Mouse (Mus musculus) myocyte (in vitro differentiated cells): ENCODE results near the gene Sema4g.

Experiments used
- CEBPB ChIP-seq: IDR thresholded peaks from 2 replicates; pipeline ENCODE4 v1.6.1; 2011; ENCODE audit warnings: mild to moderate bottlenecking, moderate library complexity; ENCODE audit not compliant: poor library complexity, insufficient read depth, severe bottlenecking
- E2F4 ChIP-seq: IDR thresholded peaks from one replicate; pipeline ENCODE4 v1.6.1; 2011; ENCODE audit warnings: mild to moderate bottlenecking, control low read depth, moderate library complexity; ENCODE audit not compliant: insufficient read depth
- MAX ChIP-seq: IDR thresholded peaks from one replicate; pipeline ENCODE4 v1.6.1; 2011; ENCODE audit warnings: low read depth, mild to moderate bottlenecking, control low read depth
- MYOD1 ChIP-seq, 3 experiments: IDR thresholded peaks; one replicate each; pipeline ENCODE4 v1.6.1; 2011; ENCODE audit warnings: control low read depth in 2 of 3, low read depth in 2 of 3, mild to moderate bottlenecking in 2 of 3, moderate library complexity in 1 of 3; ENCODE audit not compliant: insufficient read length in 2 of 3, control insufficient read depth in 1 of 3
- MYOG ChIP-seq, 3 experiments: IDR thresholded peaks; one replicate each; pipeline ENCODE4 v1.6.1; 2011; ENCODE audit warnings: control low read depth in 2 of 3, low read depth in 2 of 3, mild to moderate bottlenecking in 2 of 3; ENCODE audit not compliant: insufficient read length in 2 of 3, control insufficient read depth in 1 of 3, insufficient read depth in 1 of 3
- POLR2A ChIP-seq: IDR thresholded peaks from one replicate; pipeline ENCODE4 v1.6.1; 2011; ENCODE audit warnings: low read depth, mild to moderate bottlenecking, control low read depth, moderate library complexity; ENCODE audit not compliant: insufficient read length
- POLR2AphosphoS2 ChIP-seq: IDR thresholded peaks from one replicate; pipeline ENCODE4 v1.6.1; 2011; ENCODE audit warnings: low read depth, control low read depth; ENCODE audit not compliant: insufficient read length
- TCF12 ChIP-seq: IDR thresholded peaks from one replicate; pipeline ENCODE4 v1.6.1; 2011; ENCODE audit warnings: mild to moderate bottlenecking, control low read depth; ENCODE audit not compliant: poor library complexity, insufficient read depth, severe bottlenecking
- TCF3 ChIP-seq: IDR thresholded peaks from one replicate; pipeline ENCODE4 v1.6.1; 2011; ENCODE audit warnings: low read depth, control low read depth; ENCODE audit not compliant: insufficient read length
- USF1 ChIP-seq: IDR thresholded peaks from one replicate; pipeline ENCODE4 v1.6.1; 2011; ENCODE audit warnings: low read depth, mild to moderate bottlenecking, control low read depth, moderate library complexity

GRCm38 (mm10) chr19:45029571-45029970 is 40.7 kb downstream of the Sema4g start:
- TF ChIP-seq MYOD1 (IDR thresholded peaks at IDR 0.05; ENCODE audit: control insufficient read depth in 1 of 3, insufficient read length in 2 of 3, low read depth in 2 of 3) (no peak), CEBPB (no peak), POLR2A (no peak), USF1 (no peak), POLR2AphosphoS2 (no peak), TCF12 (no peak), MAX (no peak), E2F4 (no peak), TCF3 (no peak), MYOG (IDR thresholded peaks at IDR 0.05; ENCODE audit: control insufficient read depth in 1 of 3, insufficient read depth in 1 of 3, insufficient read length in 2 of 3, low read depth in 2 of 3) (no peak)
